Mouse (Mus musculus): Measurements from ENCODE around the gene Cdon. TPM values are rescaled to one million over a fixed set of nuclear protein-coding genes. Genes with fewer than 3 reads are reported as not detected.

The Cdon gene
- polyA plus RNA-seq, 1 experiment: 49.9 TPM

DNA sequence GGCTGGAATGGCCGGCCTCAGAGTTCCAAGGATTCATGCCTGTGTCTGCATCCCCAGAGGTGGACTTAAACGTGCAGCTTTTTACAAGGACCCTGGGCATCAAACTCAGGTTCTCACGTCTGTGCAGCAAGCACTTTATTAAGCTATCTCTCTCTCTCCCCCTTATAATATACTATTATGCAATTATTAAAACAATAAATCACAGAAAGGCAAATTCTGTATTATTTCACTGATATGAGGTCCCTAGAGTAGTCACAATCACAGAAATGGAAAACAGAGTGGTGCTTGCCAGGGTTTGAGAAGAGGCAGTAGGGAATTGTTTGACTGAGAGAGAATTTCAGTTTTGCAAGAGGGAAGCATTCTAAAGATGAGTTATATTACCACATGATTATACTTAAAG, 108.2 kb downstream of the Cdon start:
- TF ChIP-seq CEBPB (IDR thresholded peaks at IDR 0.05; ENCODE audit: insufficient read depth, poor library complexity, severe bottlenecking) (no peak), REST (IDR thresholded peaks at IDR 0.05; ENCODE audit: insufficient read depth, insufficient read length) (no peak), E2F4 (IDR thresholded peaks at IDR 0.05; ENCODE audit: insufficient read depth) (no peak), POLR2A (IDR thresholded peaks at IDR 0.05; ENCODE audit: insufficient read length, low read depth) (no peak), MAX (IDR thresholded peaks at IDR 0.05; ENCODE audit: low read depth) (no peak), TCF3 (IDR thresholded peaks at IDR 0.05; ENCODE audit: insufficient read length, low read depth) (no peak), POLR2AphosphoS2 (IDR thresholded peaks at IDR 0.05; ENCODE audit: insufficient read length, low read depth) (no peak), MYOG (IDR thresholded peaks at IDR 0.05; ENCODE audit: control insufficient read depth in 1 of 3, insufficient read depth in 1 of 3, insufficient read length in 2 of 3, low read depth in 2 of 3) (no peak), USF1 (IDR thresholded peaks at IDR 0.05; ENCODE audit: low read depth) (no peak), MYOD1 (IDR thresholded peaks at IDR 0.05; ENCODE audit: control insufficient read depth in 1 of 3, insufficient read length in 2 of 3, low read depth in 2 of 3) (no peak), TCF12 (IDR thresholded peaks at IDR 0.05; ENCODE audit: insufficient read depth, poor library complexity, severe bottlenecking) (no peak), SRF (IDR thresholded peaks at IDR 0.05; ENCODE audit: control insufficient read depth, insufficient read length, low read depth) (no peak)
- H3K4me2 ChIP-seq (ENCODE audit: low read depth): no peak overlapping the region

DNA sequence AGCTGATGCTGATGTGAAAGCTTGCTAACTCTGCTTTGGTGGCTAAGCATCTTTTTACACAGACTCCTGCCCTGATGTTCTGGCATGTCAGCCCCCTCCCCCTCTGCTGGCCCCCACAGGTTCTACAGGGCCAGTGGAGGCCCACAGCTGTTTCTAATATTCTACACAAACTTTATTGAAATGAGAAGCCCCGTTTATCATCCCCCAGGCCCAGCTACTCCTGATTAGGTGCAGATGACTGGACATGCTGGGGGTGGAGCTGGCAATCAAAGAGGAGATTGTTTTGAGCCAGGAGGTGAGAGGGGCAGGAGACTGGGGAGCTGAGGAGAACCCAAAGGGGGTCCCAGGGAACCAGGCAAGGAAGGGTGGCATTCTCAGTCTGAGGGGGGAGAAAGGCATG, 108.9 kb downstream of the Cdon start:
- no peaks in the 10 kb centered on the region for H3K79me2 ChIP-seq (ENCODE audit: control insufficient read depth, insufficient read depth)
- H3K27me3 ChIP-seq (ENCODE audit: control insufficient read depth, insufficient read depth, insufficient read length): no peaks in the 10 kb centered on the region
- H3K4me2 ChIP-seq (ENCODE audit: low read depth): no peak overlapping the region
- TF ChIP-seq SRF (IDR thresholded peaks at IDR 0.05; ENCODE audit: control insufficient read depth, insufficient read length, low read depth): no peak
- TF ChIP-seq CEBPB (IDR thresholded peaks at IDR 0.05; ENCODE audit: insufficient read depth, poor library complexity, severe bottlenecking): no peak
- TF ChIP-seq MYOD1 (IDR thresholded peaks at IDR 0.05; ENCODE audit: control insufficient read depth in 1 of 3, insufficient read length in 2 of 3, low read depth in 2 of 3): no peak
- no peak for TF ChIP-seq REST (IDR thresholded peaks at IDR 0.05; ENCODE audit: insufficient read depth, insufficient read length)
- no peak for TF ChIP-seq E2F4 (IDR thresholded peaks at IDR 0.05; ENCODE audit: insufficient read depth)
- TF ChIP-seq POLR2AphosphoS2 (IDR thresholded peaks at IDR 0.05; ENCODE audit: insufficient read length, low read depth): no peak
- TF ChIP-seq POLR2A (IDR thresholded peaks at IDR 0.05; ENCODE audit: insufficient read length, low read depth): no peak
- TF ChIP-seq MYOG (IDR thresholded peaks at IDR 0.05; ENCODE audit: control insufficient read depth in 1 of 3, insufficient read depth in 1 of 3, insufficient read length in 2 of 3, low read depth in 2 of 3): no peak
- no peak for TF ChIP-seq MAX (IDR thresholded peaks at IDR 0.05; ENCODE audit: low read depth)
- TF ChIP-seq TCF12 (IDR thresholded peaks at IDR 0.05; ENCODE audit: insufficient read depth, poor library complexity, severe bottlenecking): no peak
- no peak for TF ChIP-seq USF1 (IDR thresholded peaks at IDR 0.05; ENCODE audit: low read depth)
- no peak for TF ChIP-seq TCF3 (IDR thresholded peaks at IDR 0.05; ENCODE audit: insufficient read length, low read depth)
- no peak overlapping the region for H3ac ChIP-seq (ENCODE audit: control insufficient read depth, insufficient read length)
- H3K4me3 ChIP-seq: no peak overlapping the region
- no peaks in the 10 kb centered on the region for H3K36me3 ChIP-seq (ENCODE audit: control insufficient read depth, insufficient read depth)

More for the DNA sequence above, 108.2 kb downstream of the Cdon start:
- Histone ChIP-seq H3K27me3 (ENCODE audit: control insufficient read depth, insufficient read depth, insufficient read length) (no peaks in the 10 kb centered on the region), H3ac (ENCODE audit: control insufficient read depth, insufficient read length) (no peak overlapping the region), H3K4me3 (no peak overlapping the region), H3K36me3 (ENCODE audit: control insufficient read depth, insufficient read depth) (no peaks in the 10 kb centered on the region), H3K79me2 (ENCODE audit: control insufficient read depth, insufficient read depth) (no peaks in the 10 kb centered on the region)

DNA sequence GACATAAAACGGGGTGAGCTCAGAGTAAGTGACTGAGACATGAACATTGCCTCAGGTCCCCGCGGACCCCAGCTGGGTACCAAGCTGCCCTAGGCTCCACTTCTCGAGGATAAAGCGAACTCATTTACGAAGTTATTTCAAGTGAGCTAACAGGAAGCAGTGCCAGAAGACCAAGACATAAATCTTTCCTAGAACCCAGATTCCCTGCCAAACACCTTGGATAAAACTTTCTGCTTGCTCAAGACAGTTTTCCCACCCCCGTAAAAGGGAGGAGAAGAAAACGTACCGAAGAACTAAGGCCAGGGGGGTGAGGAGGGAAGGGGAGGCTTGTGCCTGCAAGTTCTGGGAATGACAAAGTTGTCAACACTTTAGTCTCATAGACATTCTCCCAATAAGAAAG, 112.3 kb downstream of the Cdon start:
- Histone ChIP-seq H3K36me3 (ENCODE audit: control insufficient read depth, insufficient read depth) (no peaks in the 10 kb centered on the region), H3K27me3 (ENCODE audit: control insufficient read depth, insufficient read depth, insufficient read length) (no peaks in the 10 kb centered on the region), H3K79me2 (ENCODE audit: control insufficient read depth, insufficient read depth) (no peaks in the 10 kb centered on the region), H3ac (ENCODE audit: control insufficient read depth, insufficient read length) (no peak overlapping the region), H3K4me3 (no peak overlapping the region), H3K4me2 (ENCODE audit: low read depth) (no peak overlapping the region)
- TF ChIP-seq SRF (IDR thresholded peaks at IDR 0.05; ENCODE audit: control insufficient read depth, insufficient read length, low read depth) (no peak), USF1 (IDR thresholded peaks at IDR 0.05; ENCODE audit: low read depth) (no peak), TCF12 (IDR thresholded peaks at IDR 0.05; ENCODE audit: insufficient read depth, poor library complexity, severe bottlenecking) (no peak), REST (IDR thresholded peaks at IDR 0.05; ENCODE audit: insufficient read depth, insufficient read length) (no peak), CEBPB (IDR thresholded peaks at IDR 0.05; ENCODE audit: insufficient read depth, poor library complexity, severe bottlenecking) (no peak), POLR2A (IDR thresholded peaks at IDR 0.05; ENCODE audit: insufficient read length, low read depth) (no peak), E2F4 (IDR thresholded peaks at IDR 0.05; ENCODE audit: insufficient read depth) (no peak), MAX (IDR thresholded peaks at IDR 0.05; ENCODE audit: low read depth) (no peak), POLR2AphosphoS2 (IDR thresholded peaks at IDR 0.05; ENCODE audit: insufficient read length, low read depth) (no peak), MYOD1 (IDR thresholded peaks at IDR 0.05; ENCODE audit: control insufficient read depth in 1 of 3, insufficient read length in 2 of 3, low read depth in 2 of 3) (no peak)

DNA sequence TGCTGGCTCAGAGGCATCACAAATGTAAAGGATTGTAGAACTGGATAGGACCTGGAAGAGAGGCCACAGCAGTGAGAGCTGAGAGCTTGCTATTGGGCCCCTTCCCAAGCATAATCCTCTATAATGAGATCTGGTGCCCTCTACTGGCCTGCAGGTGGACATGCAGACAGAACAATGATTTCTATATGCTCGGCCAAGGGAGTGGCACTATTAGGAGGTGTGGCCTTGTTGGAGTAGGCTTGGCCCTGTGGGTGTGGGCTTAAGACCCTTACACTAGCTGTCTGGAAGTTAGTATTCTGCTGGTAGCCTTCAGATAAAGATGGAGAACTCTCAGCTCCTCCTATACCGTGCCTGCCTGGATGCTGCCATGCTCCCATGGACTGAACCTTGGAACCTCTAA, 114.2 kb downstream of the Cdon start:
- H3K36me3 ChIP-seq (ENCODE audit: control insufficient read depth, insufficient read depth): no peaks in the 10 kb centered on the region
- no peak overlapping the region for H3K4me2 ChIP-seq (ENCODE audit: low read depth)
- H3K4me3 ChIP-seq: no peak overlapping the region
- no peak overlapping the region for H3ac ChIP-seq (ENCODE audit: control insufficient read depth, insufficient read length)
- no peaks in the 10 kb centered on the region for H3K27me3 ChIP-seq (ENCODE audit: control insufficient read depth, insufficient read depth, insufficient read length)
- TF ChIP-seq REST (IDR thresholded peaks at IDR 0.05; ENCODE audit: insufficient read depth, insufficient read length) (no peak), MAX (IDR thresholded peaks at IDR 0.05; ENCODE audit: low read depth) (no peak), TCF12 (IDR thresholded peaks at IDR 0.05; ENCODE audit: insufficient read depth, poor library complexity, severe bottlenecking) (no peak), MYOD1 (IDR thresholded peaks at IDR 0.05; ENCODE audit: control insufficient read depth in 1 of 3, insufficient read length in 2 of 3, low read depth in 2 of 3) (no peak), TCF3 (IDR thresholded peaks at IDR 0.05; ENCODE audit: insufficient read length, low read depth) (no peak), SRF (IDR thresholded peaks at IDR 0.05; ENCODE audit: control insufficient read depth, insufficient read length, low read depth) (no peak), POLR2AphosphoS2 (IDR thresholded peaks at IDR 0.05; ENCODE audit: insufficient read length, low read depth) (no peak), E2F4 (IDR thresholded peaks at IDR 0.05; ENCODE audit: insufficient read depth) (no peak), CEBPB (IDR thresholded peaks at IDR 0.05; ENCODE audit: insufficient read depth, poor library complexity, severe bottlenecking) (no peak), USF1 (IDR thresholded peaks at IDR 0.05; ENCODE audit: low read depth) (no peak), MYOG (IDR thresholded peaks at IDR 0.05; ENCODE audit: control insufficient read depth in 1 of 3, insufficient read depth in 1 of 3, insufficient read length in 2 of 3, low read depth in 2 of 3) (no peak)
- no peaks in the 10 kb centered on the region for H3K79me2 ChIP-seq (ENCODE audit: control insufficient read depth, insufficient read depth)
